Mouse (Mus musculus): ENCODE results near the gene Wnt10b. TPM values are rescaled to one million over a fixed set of nuclear protein-coding genes. Genes with fewer than 3 reads are reported as not detected.
"Not testable (repeated sequence)": the region's sequence is repeated elsewhere in the genome, so short reads cannot be mapped to it uniquely, and the experiment has no call there.

The Wnt10b gene
- polyA plus RNA-seq, 1 experiment = 0.15 TPM

- Histone ChIP-seq H3K27me3 (ENCODE audit: control insufficient read depth, insufficient read depth, low read length) (no peaks in the 10 kb centered on the region), H3K27ac (ENCODE audit: insufficient read depth, low read length) (peak within 1 kb of the TSS; percentile 64), H3K4me3 (replicated peaks; ENCODE audit: insufficient read depth, low read depth, low read length) (peak within 1 kb of the TSS; percentile 80), H3K4me1 (ENCODE audit: control insufficient read depth, insufficient read depth, low read length) (no peaks in the 10 kb centered on the region)
- peak; percentile 94 to 95 for DNase-seq
- peak; percentile 86 for TF ChIP-seq POLR2A (IDR thresholded peaks at IDR 0.05; ENCODE audit: borderline replicate concordance, insufficient read depth, low read length)
- no peak for TF ChIP-seq CTCF (IDR thresholded peaks at IDR 0.05; ENCODE audit: borderline replicate concordance, insufficient read depth, low read depth, low read length)
- under 1% methylated on average over 73 of the region's 76 CpGs for WGBS
Measured at GRCm38 (mm10) chr15:98762670-98763529, 15.1 kb downstream of the Wnt10b start, which contains the start of gene Arf3. Arf3 (minus strand) TSS chr15:98763214.

- Histone ChIP-seq H3K4me3 (replicated peaks; ENCODE audit: insufficient read depth, low read depth, low read length) (peak overlapping the region; percentile 80), H3K27me3 (ENCODE audit: control insufficient read depth, insufficient read depth, low read length) (no peaks in the 10 kb centered on the region), H3K4me1 (ENCODE audit: control insufficient read depth, insufficient read depth, low read length) (no peaks in the 10 kb centered on the region), H3K27ac (ENCODE audit: insufficient read depth, low read length) (peak overlapping the region; percentile 15; the same call in 1 of the 2 replicates)
- DNase-seq = peak; percentile 74 to 81
- no peak for TF ChIP-seq POLR2A (IDR thresholded peaks at IDR 0.05; ENCODE audit: borderline replicate concordance, insufficient read depth, low read length)
- TF ChIP-seq CTCF (IDR thresholded peaks at IDR 0.05; ENCODE audit: borderline replicate concordance, insufficient read depth, low read depth, low read length) = no peak
- WGBS = under 1% methylated on average over 24 of the region's 24 CpGs
Measured at GRCm38 (mm10) chr15:98762201-98762621, 15.7 kb downstream of the Wnt10b start.

GRCm38 (mm10) chr15:98754125-98754524 is 23.8 kb downstream of the Wnt10b start:
- H3K4me1 ChIP-seq (ENCODE audit: control insufficient read depth, insufficient read depth, low read length) = peaks cover 5% of the 10 kb centered on the region; the same call in 1 of the 2 replicates
- H3K27ac ChIP-seq (ENCODE audit: insufficient read depth, low read length) = no peak overlapping the region
- TF ChIP-seq POLR2A (IDR thresholded peaks at IDR 0.05; ENCODE audit: borderline replicate concordance, insufficient read depth, low read length) (no peak), CTCF (IDR thresholded peaks at IDR 0.05; ENCODE audit: borderline replicate concordance, insufficient read depth, low read depth, low read length) (no peak)
- 81% methylated on average over 2 of the region's 2 CpGs for WGBS
- DNase-seq = no peak
- no peaks in the 10 kb centered on the region for H3K27me3 ChIP-seq (ENCODE audit: control insufficient read depth, insufficient read depth, low read length)
- no peak overlapping the region for H3K4me3 ChIP-seq (replicated peaks; ENCODE audit: insufficient read depth, low read depth, low read length)

GRCm38 (mm10) chr15:98753021-98753423 is 24.9 kb downstream of the Wnt10b start:
- WGBS = 54% methylated on average over 8 of the region's 8 CpGs
- TF ChIP-seq POLR2A (IDR thresholded peaks at IDR 0.05; ENCODE audit: borderline replicate concordance, insufficient read depth, low read length) (no peak), CTCF (IDR thresholded peaks at IDR 0.05; ENCODE audit: borderline replicate concordance, insufficient read depth, low read depth, low read length) (no peak)
- Histone ChIP-seq H3K27ac (ENCODE audit: insufficient read depth, low read length) (no peak overlapping the region), H3K4me1 (ENCODE audit: control insufficient read depth, insufficient read depth, low read length) (peaks cover 5% of the 10 kb centered on the region; the same call in 1 of the 2 replicates), H3K4me3 (replicated peaks; ENCODE audit: insufficient read depth, low read depth, low read length) (no peak overlapping the region), H3K27me3 (ENCODE audit: control insufficient read depth, insufficient read depth, low read length) (no peaks in the 10 kb centered on the region)
- no peak for DNase-seq

- Histone ChIP-seq H3K27ac (ENCODE audit: insufficient read depth, low read length) (no peak overlapping the region), H3K27me3 (ENCODE audit: control insufficient read depth, insufficient read depth, low read length) (no peaks in the 10 kb centered on the region), H3K4me3 (replicated peaks; ENCODE audit: insufficient read depth, low read depth, low read length) (no peak overlapping the region), H3K4me1 (ENCODE audit: control insufficient read depth, insufficient read depth, low read length) (peaks cover 3% of the 10 kb centered on the region; the same call in 1 of the 2 replicates)
- DNase-seq = no peak
- no peak for TF ChIP-seq POLR2A (IDR thresholded peaks at IDR 0.05; ENCODE audit: borderline replicate concordance, insufficient read depth, low read length)
- TF ChIP-seq CTCF (IDR thresholded peaks at IDR 0.05; ENCODE audit: borderline replicate concordance, insufficient read depth, low read depth, low read length) = no peak
- WGBS = 96% methylated on average over 2 of the region's 2 CpGs
Measured at GRCm38 (mm10) chr15:98749093-98749492, 28.9 kb downstream of the Wnt10b start.

- no peak for TF ChIP-seq POLR2A (IDR thresholded peaks at IDR 0.05; ENCODE audit: borderline replicate concordance, insufficient read depth, low read length)
- TF ChIP-seq CTCF (IDR thresholded peaks at IDR 0.05; ENCODE audit: borderline replicate concordance, insufficient read depth, low read depth, low read length) = no peak
- H3K4me1 ChIP-seq (ENCODE audit: control insufficient read depth, insufficient read depth, low read length) = peaks cover 3% of the 10 kb centered on the region; the same call in 1 of the 2 replicates
Measured at GRCm38 (mm10) chr15:98747296-98747695, 30.7 kb downstream of the Wnt10b start.

GRCm38 (mm10) chr15:98746344-98746965 is 31.5 kb downstream of the Wnt10b start:
- no peak for DNase-seq
- peaks cover 3% of the 10 kb centered on the region; the same call in 1 of the 2 replicates for H3K4me1 ChIP-seq (ENCODE audit: control insufficient read depth, insufficient read depth, low read length)
- no peak overlapping the region for H3K4me3 ChIP-seq (replicated peaks; ENCODE audit: insufficient read depth, low read depth, low read length)
- H3K27me3 ChIP-seq (ENCODE audit: control insufficient read depth, insufficient read depth, low read length) = no peaks in the 10 kb centered on the region
- no peak overlapping the region for H3K27ac ChIP-seq (ENCODE audit: insufficient read depth, low read length)
- WGBS = 76% methylated on average over 10 of the region's 10 CpGs
- TF ChIP-seq POLR2A (IDR thresholded peaks at IDR 0.05; ENCODE audit: borderline replicate concordance, insufficient read depth, low read length) = no peak
- TF ChIP-seq CTCF (IDR thresholded peaks at IDR 0.05; ENCODE audit: borderline replicate concordance, insufficient read depth, low read depth, low read length) = no peak

More at GRCm38 (mm10) chr15:98747296-98747695, 30.7 kb downstream of the Wnt10b start:
- DNase-seq = no peak
- H3K27ac ChIP-seq (ENCODE audit: insufficient read depth, low read length) = no peak overlapping the region
- 76% methylated on average over 6 of the region's 6 CpGs for WGBS
- no peaks in the 10 kb centered on the region for H3K27me3 ChIP-seq (ENCODE audit: control insufficient read depth, insufficient read depth, low read length)
- H3K4me3 ChIP-seq (replicated peaks; ENCODE audit: insufficient read depth, low read depth, low read length) = no peak overlapping the region

- not testable (repeated sequence) for H3K27me3 ChIP-seq (ENCODE audit: control insufficient read depth, insufficient read depth, low read length); H3K4me3 ChIP-seq (replicated peaks; ENCODE audit: insufficient read depth, low read depth, low read length); H3K27ac ChIP-seq (ENCODE audit: insufficient read depth, low read length); DNase-seq; H3K4me1 ChIP-seq (ENCODE audit: control insufficient read depth, insufficient read depth, low read length)
- WGBS = 90% methylated on average over 3 of the region's 3 CpGs
Measured at GRCm38 (mm10) chr15:98743863-98744262, 34.1 kb downstream of the Wnt10b start.

Data from cerebellum, adult 2 months (tissue).